Mouse (Mus musculus): ENCODE results near the gene Tshr. TPM values are rescaled to one million over a fixed set of nuclear protein-coding genes. Genes with fewer than 3 reads are reported as not detected.
"Not testable (repeated sequence)": the region's sequence is repeated elsewhere in the genome, so short reads cannot be mapped to it uniquely, and the experiment has no call there.

Gene Tshr
- 0.39 and 0.74 TPM in 2 replicates for polyA plus RNA-seq (2016; fragmentation: Nextera tagmentation; extraction: Ambion mirVana)

DNA sequence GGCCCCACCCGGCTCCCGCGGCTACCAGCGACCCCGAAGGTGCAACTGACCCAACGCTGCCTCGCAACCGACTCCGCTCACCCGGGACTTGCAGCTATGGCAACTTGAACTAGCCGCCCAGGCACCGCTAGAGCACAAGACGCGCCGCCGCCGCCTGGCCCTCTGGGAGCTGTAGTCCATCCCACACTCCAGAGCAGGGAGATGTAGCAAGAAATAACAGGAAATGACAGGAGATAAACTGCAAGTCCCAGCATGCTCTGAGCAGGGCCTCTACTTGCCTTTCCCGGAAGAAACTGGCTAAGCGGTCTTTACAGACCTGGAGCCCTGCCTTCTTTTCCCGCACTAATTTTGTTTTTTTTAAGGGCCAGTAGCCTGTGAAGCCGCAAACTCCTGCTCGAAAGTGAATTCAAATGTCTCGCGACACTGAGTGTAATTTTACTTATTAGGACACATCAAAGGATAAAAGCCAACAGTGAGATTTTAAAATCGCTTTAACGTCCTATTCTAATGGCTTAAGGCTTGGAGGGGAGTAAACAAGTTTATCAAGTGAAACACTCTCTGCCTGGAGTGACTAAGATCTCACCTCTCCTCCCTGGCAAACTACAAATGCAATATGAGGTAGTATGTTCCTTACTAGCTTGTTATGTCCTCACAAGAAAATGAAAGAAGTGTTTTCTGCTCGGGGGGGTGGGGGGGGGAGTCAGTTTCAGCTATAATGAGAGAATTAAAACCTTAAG is at the start of gene Tshr, which contains the start of gene Cep128:
TSS of gene Tshr (plus strand) at position 283 of the 737 bp plus-strand sequence.
TSS of gene Cep128 (minus strand) at position 129 of the 737 bp plus-strand sequence.
- H3K4me3 ChIP-seq: peak within 1 kb of the TSS; percentile 53
- no peaks in the 10 kb centered on the region for H3K9me3 ChIP-seq
- H3K27me3 ChIP-seq (replicated peaks): no peaks in the 10 kb centered on the region
- WGBS: 2% methylated on average over 27 of the region's 27 CpGs
- peak within 1 kb of the TSS; percentile 81 for H3K4me2 ChIP-seq (replicated peaks)
- H3K9ac ChIP-seq: peak within 1 kb of the TSS; percentile 53
- peaks cover 3% of the 10 kb centered on the region; the same call in 1 of the 2 replicates for H3K4me1 ChIP-seq
- peak; percentile 100 for ATAC-seq (ENCODE audit: low FRiP score, low read depth)
- no peaks in the 10 kb centered on the region for H3K36me3 ChIP-seq
- no peak within 1 kb of the TSS for H3K27ac ChIP-seq

- ATAC-seq (ENCODE audit: low FRiP score, low read depth); H3K4me2 ChIP-seq (replicated peaks); H3K4me1 ChIP-seq; H3K9ac ChIP-seq; H3K27ac ChIP-seq; H3K27me3 ChIP-seq (replicated peaks); H3K4me3 ChIP-seq; H3K9me3 ChIP-seq; H3K36me3 ChIP-seq: not testable (repeated sequence)
- WGBS: 96% methylated on average over 13 of the region's 13 CpGs
These were observed 45.7 kb upstream of the Tshr start for GRCm38 (mm10) chr12:91338656-91339055.

- Histone ChIP-seq H3K9ac (no peak overlapping the region), H3K4me2 (replicated peaks) (no peak overlapping the region), H3K4me1 (no peaks in the 10 kb centered on the region), H3K4me3 (no peak overlapping the region), H3K9me3 (no peaks in the 10 kb centered on the region), H3K27ac (no peak overlapping the region), H3K36me3 (no peaks in the 10 kb centered on the region), H3K27me3 (replicated peaks) (no peaks in the 10 kb centered on the region)
- 89% methylated on average over 8 of the region's 8 CpGs for WGBS
- ATAC-seq (ENCODE audit: low FRiP score, low read depth): no peak
These were observed 30.6 kb upstream of the Tshr start for GRCm38 (mm10) chr12:91353783-91354182.

DNA sequence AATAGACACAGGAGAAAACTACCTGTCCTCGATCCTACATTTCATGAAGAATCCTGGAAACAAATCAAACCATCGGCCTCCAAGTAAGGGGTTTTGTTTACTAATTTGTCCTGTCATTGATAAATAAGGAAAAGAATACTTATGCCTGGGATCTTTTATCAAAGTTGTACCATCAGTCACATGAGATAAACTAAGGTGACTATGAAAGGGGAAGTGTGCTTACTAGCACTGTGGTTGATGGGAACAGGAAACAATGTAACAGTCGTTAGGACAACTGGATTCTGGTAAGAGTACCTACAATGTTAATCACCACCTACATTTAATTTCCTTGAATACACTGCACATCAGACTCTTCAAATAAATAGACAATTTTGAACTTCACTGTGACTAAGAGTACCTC is 15.2 kb upstream of the Tshr start:
- no peak overlapping the region for H3K27ac ChIP-seq
- H3K27me3 ChIP-seq (replicated peaks): no peaks in the 10 kb centered on the region
- no peak overlapping the region for H3K4me3 ChIP-seq
- H3K9me3 ChIP-seq: peaks cover 5% of the 10 kb centered on the region; the same call in 1 of the 2 replicates
- 91% methylated on average over 3 of the region's 3 CpGs for WGBS
- no peak overlapping the region for H3K4me2 ChIP-seq (replicated peaks)
- no peak overlapping the region for H3K9ac ChIP-seq
- ATAC-seq (ENCODE audit: low FRiP score, low read depth): no peak
- H3K36me3 ChIP-seq: peaks cover under 1% of the 10 kb centered on the region; the same call in 1 of the 2 replicates
- H3K4me1 ChIP-seq: no peaks in the 10 kb centered on the region

DNA sequence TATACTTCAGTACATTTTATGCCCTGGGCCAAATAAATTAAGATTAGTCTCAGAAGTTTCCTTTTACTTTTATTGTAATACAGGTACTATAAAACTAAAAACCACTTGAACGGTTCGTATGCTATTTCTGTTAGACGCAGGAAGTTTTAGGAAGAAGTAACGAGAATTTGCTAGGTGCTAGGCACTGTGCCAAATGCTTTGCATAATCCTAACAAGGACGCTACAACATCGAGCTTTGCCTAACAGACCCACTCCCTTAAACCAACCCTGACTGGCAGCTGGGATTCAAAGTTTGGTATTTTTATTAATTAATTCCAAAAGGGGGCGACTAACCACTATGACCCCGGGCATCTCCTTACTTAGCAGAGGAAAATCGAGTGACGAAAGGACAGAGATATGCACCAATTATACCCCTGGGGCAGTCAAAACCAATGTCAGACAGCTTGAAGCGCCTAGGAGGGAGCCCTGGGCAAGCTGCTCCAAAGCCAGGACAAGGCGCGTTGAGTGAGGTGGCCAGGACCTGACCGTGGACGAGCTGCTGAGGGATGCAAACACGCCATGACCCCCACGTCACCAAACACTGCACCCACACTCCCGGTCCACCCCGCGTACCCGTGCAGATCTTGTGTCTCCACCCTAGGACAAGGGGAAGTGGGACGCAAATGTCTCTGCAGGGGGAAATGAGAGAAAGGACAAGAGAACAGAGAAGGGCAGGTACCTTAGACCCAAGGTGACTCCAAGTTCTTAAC is 673 bp upstream of the Tshr start:
- Histone ChIP-seq H3K9me3 (no peaks in the 10 kb centered on the region), H3K4me1 (peaks cover 3% of the 10 kb centered on the region; the same call in 1 of the 2 replicates), H3K4me3 (peak overlapping the region; percentile 53), H3K4me2 (replicated peaks) (peak overlapping the region; percentile 81), H3K27me3 (replicated peaks) (no peaks in the 10 kb centered on the region), H3K36me3 (no peaks in the 10 kb centered on the region), H3K27ac (no peak overlapping the region), H3K9ac (peak overlapping the region; percentile 53)
- 8% methylated on average over 22 of the region's 22 CpGs for WGBS
- ATAC-seq (ENCODE audit: low FRiP score, low read depth): peak; percentile 74

DNA sequence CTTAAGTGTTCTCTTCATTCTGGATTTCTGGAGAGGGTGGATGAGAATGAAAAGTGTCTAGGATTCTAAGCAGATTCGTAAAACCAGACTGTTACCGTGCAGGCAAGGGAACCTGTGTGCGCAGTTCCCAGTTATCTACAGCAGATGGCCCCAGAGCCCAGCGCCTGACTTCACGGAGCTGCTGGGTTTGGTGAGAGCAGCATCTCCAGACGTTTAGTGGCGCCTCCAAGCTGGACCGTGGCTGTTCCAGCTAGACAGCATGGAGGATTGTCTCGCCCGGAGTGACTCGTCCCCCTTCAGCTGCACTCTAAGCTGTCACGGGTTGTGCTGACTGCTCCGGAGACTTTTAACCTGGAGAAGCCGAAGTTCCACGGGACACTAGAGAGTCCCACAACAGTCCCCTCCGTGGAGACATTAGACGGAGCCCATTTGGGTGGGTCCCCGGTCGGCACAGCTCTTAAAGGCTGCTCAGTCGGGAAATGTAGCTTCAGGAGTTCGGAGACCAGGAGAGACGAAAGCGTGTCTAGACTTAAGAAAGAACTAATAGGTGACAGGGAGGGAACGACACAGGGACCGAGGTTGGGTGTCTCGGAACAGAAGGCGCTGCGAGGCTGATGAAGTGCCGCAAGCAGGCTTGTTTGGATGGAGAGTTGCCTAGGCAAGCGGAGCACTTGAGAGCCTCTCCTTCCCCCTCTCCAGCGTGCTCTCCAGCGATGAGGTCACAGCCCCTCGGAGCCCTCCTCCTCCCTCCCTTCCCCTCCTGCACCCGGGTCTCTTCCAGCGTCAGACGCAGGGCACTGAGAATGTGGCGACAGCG is 16.1 kb downstream of the Tshr start:
- peak overlapping the region; percentile 53 for H3K9ac ChIP-seq
- WGBS: under 1% methylated on average over 38 of the region's 38 CpGs
- H3K4me1 ChIP-seq: no peaks in the 10 kb centered on the region; the same call in 1 of the 2 replicates
- no peaks in the 10 kb centered on the region for H3K9me3 ChIP-seq
- ATAC-seq (ENCODE audit: low FRiP score, low read depth): peak; percentile 90
- peaks cover 35% of the 10 kb centered on the region for H3K27me3 ChIP-seq (replicated peaks)
- no peaks in the 10 kb centered on the region for H3K36me3 ChIP-seq
- peak overlapping the region; percentile 38 for H3K4me3 ChIP-seq
- no peak overlapping the region for H3K27ac ChIP-seq
- peak overlapping the region; percentile 79 for H3K4me2 ChIP-seq (replicated peaks)

DNA sequence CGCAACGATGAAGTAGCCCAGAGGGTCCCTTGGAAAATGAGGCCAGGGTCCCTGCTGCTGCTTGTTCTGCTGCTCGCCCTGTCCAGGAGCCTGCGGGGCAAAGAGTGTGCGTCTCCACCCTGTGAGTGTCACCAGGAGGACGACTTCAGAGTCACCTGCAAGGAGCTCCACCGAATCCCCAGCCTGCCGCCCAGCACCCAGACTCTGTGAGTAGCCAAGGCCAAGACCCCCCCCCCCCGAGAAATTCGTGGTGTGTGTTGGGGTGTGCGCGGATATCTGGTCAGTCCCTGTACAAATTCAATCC is 16.6 kb downstream of the Tshr start:
- H3K4me2 ChIP-seq (replicated peaks): peak overlapping the region; percentile 79
- no peak; the same call in 1 of the 2 replicates for ATAC-seq (ENCODE audit: low FRiP score, low read depth)
- H3K27me3 ChIP-seq (replicated peaks): peaks cover 35% of the 10 kb centered on the region
- no peaks in the 10 kb centered on the region for H3K9me3 ChIP-seq
- H3K9ac ChIP-seq: peak overlapping the region; percentile 53; the same call in 1 of the 2 replicates
- no peak overlapping the region for H3K27ac ChIP-seq
- no peaks in the 10 kb centered on the region for H3K36me3 ChIP-seq
- peak overlapping the region; percentile 38 for H3K4me3 ChIP-seq
- no peaks in the 10 kb centered on the region; the same call in 1 of the 2 replicates for H3K4me1 ChIP-seq
- WGBS: 6% methylated on average over 12 of the region's 12 CpGs

DNA sequence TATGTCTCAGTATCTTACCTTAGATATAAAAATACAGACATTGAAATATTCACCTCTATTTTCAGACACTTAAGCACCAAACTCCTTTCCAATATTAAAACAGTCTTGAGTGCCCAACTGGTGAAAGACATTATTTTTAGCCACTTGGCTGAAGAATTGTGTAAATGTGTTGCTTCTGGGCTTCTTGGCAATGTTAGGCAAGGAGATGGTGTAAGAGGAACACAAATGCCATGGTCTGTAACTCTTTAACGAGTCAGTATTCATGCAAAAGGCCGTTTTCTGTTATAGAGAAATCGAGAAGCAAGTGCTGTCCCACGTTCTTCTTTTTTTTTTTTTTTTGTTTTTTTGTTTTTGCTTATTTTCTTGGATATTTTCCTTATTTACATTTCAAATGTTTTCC is 25.9 kb downstream of the Tshr start:
- Histone ChIP-seq H3K27me3 (replicated peaks) (peaks cover 37% of the 10 kb centered on the region), H3K36me3 (no peaks in the 10 kb centered on the region), H3K9me3 (no peaks in the 10 kb centered on the region), H3K4me1 (peaks cover 7% of the 10 kb centered on the region), H3K4me3 (no peak overlapping the region), H3K27ac (no peak overlapping the region), H3K9ac (no peak overlapping the region), H3K4me2 (replicated peaks) (no peak overlapping the region)
- no peak for ATAC-seq (ENCODE audit: low FRiP score, low read depth)
- WGBS: 92% methylated on average over 4 of the region's 4 CpGs

DNA sequence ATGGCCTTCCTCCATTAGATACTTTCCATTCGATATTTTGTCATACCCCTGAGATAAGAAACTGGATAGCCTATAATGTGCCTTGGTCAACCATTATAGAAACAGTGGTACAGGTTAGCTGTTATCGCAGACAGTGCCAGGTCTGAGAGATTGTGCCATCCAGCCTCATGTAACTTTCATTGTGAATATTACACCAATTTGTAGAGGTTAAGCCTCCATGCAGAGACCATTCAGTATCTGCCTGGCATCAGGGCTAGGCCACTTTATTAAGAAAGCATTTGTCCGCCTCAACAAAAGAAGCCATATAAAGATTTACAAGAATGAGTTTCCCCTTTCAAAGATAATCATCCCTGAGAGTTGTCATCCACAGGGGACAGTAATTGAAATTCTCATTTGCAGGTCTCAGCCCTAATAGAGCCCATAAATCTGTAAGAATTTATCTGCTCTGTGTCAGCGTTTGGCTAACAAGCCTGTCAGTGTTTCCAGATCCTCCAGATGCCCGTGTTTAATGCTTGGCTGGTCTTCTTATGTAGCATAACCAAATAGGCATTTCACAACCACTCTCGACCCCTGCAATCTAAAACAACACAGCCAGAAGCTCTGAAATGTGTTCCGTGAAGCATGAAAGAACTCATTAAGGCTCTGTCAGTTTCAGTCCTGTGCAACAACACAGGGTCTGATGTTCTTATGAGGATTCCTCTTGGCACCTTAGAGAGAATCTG is 28.3 kb downstream of the Tshr start:
- Histone ChIP-seq H3K36me3 (no peaks in the 10 kb centered on the region), H3K9me3 (no peaks in the 10 kb centered on the region), H3K27ac (no peak overlapping the region), H3K9ac (no peak overlapping the region), H3K4me1 (peaks cover 7% of the 10 kb centered on the region), H3K4me3 (no peak overlapping the region), H3K4me2 (replicated peaks) (no peak overlapping the region), H3K27me3 (replicated peaks) (peaks cover 48% of the 10 kb centered on the region)
- 27% methylated on average over 7 of the region's 7 CpGs for WGBS
- ATAC-seq (ENCODE audit: low FRiP score, low read depth): peak; percentile 92

DNA sequence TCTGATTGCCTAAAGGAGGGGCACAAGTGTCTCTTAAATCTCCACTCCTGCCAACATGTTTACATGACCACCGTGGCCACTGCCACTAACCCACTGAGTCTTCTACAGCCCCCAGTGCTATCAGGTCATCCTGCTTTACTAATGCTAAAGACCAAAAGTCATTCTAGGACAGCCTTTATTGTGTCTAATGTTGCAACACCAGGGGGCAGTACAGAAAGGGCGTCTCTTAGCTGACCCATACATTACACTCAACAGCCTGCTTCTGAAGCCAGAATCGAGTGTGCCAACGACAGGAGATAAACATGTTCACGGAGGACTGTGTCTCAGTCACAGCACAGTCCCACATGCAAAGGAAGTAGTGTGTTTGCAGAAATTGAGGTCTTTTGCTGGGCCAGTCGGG is 30.7 kb downstream of the Tshr start:
- Histone ChIP-seq H3K9ac (no peak overlapping the region), H3K9me3 (no peaks in the 10 kb centered on the region), H3K27me3 (replicated peaks) (peaks cover 29% of the 10 kb centered on the region), H3K36me3 (no peaks in the 10 kb centered on the region), H3K4me1 (peaks cover 7% of the 10 kb centered on the region), H3K27ac (no peak overlapping the region), H3K4me3 (no peak overlapping the region), H3K4me2 (replicated peaks) (no peak overlapping the region)
- no peak for ATAC-seq (ENCODE audit: low FRiP score, low read depth)
- WGBS: 68% methylated on average over 6 of the region's 6 CpGs

GRCm38 (mm10) chr12:91416828-91417227 is 32.5 kb downstream of the Tshr start:
- H3K27ac ChIP-seq: no peak overlapping the region
- H3K9me3 ChIP-seq: no peaks in the 10 kb centered on the region
- H3K4me3 ChIP-seq: no peak overlapping the region
- WGBS: 94% methylated on average over 7 of the region's 7 CpGs
- no peak overlapping the region for H3K9ac ChIP-seq
- H3K27me3 ChIP-seq (replicated peaks): peaks cover 29% of the 10 kb centered on the region
- no peaks in the 10 kb centered on the region for H3K36me3 ChIP-seq
- H3K4me2 ChIP-seq (replicated peaks): no peak overlapping the region
- ATAC-seq (ENCODE audit: low FRiP score, low read depth): no peak
- H3K4me1 ChIP-seq: peaks cover 7% of the 10 kb centered on the region
